ENCODE assay signal across 25 mouse cellular contexts in genomic region chr7:93044788-93045187, GRCm38 (mm10).
"Had no signal": no experiment of that assay in that cellular context is flagged by ENCODE, and none has a peak within 500 bp of the region (broad histone marks: within the 10 kb centered on the region; RNA-seq: fewer than 3 reads in every experiment).

No protein-coding gene starts in this region.

- H3K4me2 ChIP-seq: heart, embryonic 11.5 days; heart, embryonic 13.5 days; heart, embryonic 15.5 days; kidney, embryonic 15.5 days; limb, embryonic 13.5 days; limb, embryonic 15.5 days; liver, embryonic 12.5 days had no signal

- H3K9me3 ChIP-seq: heart, embryonic 13.5 days; heart, embryonic 15.5 days; kidney, embryonic 15.5 days; limb, embryonic 13.5 days; limb, embryonic 15.5 days; liver, embryonic 12.5 days had no signal

- ATAC-seq: intestine, embryonic 16.5 days; liver, embryonic 12.5 days had no signal

- H3K27me3 ChIP-seq: heart, embryonic 13.5 days; heart, embryonic 15.5 days; kidney, embryonic 15.5 days; limb, embryonic 13.5 days; limb, embryonic 15.5 days; liver, embryonic 12.5 days had no signal

- H3K9ac ChIP-seq: heart, embryonic 13.5 days; heart, embryonic 15.5 days; kidney, embryonic 15.5 days; limb, embryonic 13.5 days; limb, embryonic 15.5 days; liver, embryonic 12.5 days; liver, embryonic 14.5 days had no signal

- H3K36me3 ChIP-seq: heart, embryonic 13.5 days; heart, embryonic 15.5 days; kidney, embryonic 15.5 days; limb, embryonic 13.5 days; limb, embryonic 15.5 days; liver, embryonic 12.5 days had no signal

- DNase-seq: gastrocnemius, postnatal 14 days; gastrocnemius, postnatal 36 days; heart, adult 11 months; heart, adult 2 months; heart, postnatal 14 days; heart, postnatal 36 days; kidney, adult 11 months; kidney, adult 2 months; kidney, adult 9 months; kidney, postnatal 14 days; kidney, postnatal 36 days; layer of hippocampus, adult 9-11 months; layer of hippocampus, postnatal 36 days; left cerebral cortex, postnatal 4 days had no signal

- H3K4me3 ChIP-seq: heart, adult 2 months; heart, embryonic 13.5 days; heart, embryonic 15.5 days; kidney, embryonic 15.5 days; limb, embryonic 13.5 days; limb, embryonic 15.5 days; liver, embryonic 12.5 days had no signal

- H3K27ac ChIP-seq: heart, adult 2 months; heart, embryonic 13.5 days; heart, embryonic 15.5 days; hindbrain, postnatal 0 days; kidney, embryonic 15.5 days; kidney, postnatal 0 days; limb, embryonic 13.5 days; limb, embryonic 15.5 days; liver, embryonic 12.5 days; liver, embryonic 14.5 days had no signal

- H3K4me1 ChIP-seq: heart, embryonic 15.5 days; kidney, embryonic 15.5 days; limb, embryonic 13.5 days; limb, embryonic 15.5 days; liver, embryonic 12.5 days had no signal
